Mouse (Mus musculus) left cerebral cortex, postnatal 36 days (tissue): ENCODE measurements around the gene Slc2a4. TPM values are rescaled to one million over a fixed set of nuclear protein-coding genes. Genes with fewer than 3 reads are reported as not detected.
"Not testable (repeated sequence)": the region's sequence is repeated elsewhere in the genome, so short reads cannot be mapped to it uniquely, and the experiment has no call there.

Source experiments
- DNase-seq, 2 experiments: peaks; one replicate each; pipeline ENCODE4 v3.0.0; 2021 to 2022; ENCODE audit warnings: low spot score in 2 of 2, mixed read lengths in 1 of 2
- intact Hi-C: fragments of 180-260 bp; cut with DNase I; formaldehyde crosslinking; loops from one replicate; pipeline ENCODE4 v1.15.1; 2025
- total RNA-seq, 2 experiments: library from RNA; stranded (reverse); gene quantifications; 2 replicates each; pipeline ENCODE4 v1.2.3; 2021

Gene Slc2a4
- total RNA-seq, 2 experiments from 2014 or later, result 3.6 to 4.4 TPM

GRCm38 (mm10) chr11:69976271-69976670 lies 28.3 kb upstream of the Slc2a4 start:
- intact Hi-C loops, result no loop called here
- no peak for DNase-seq

- intact Hi-C loops, result no loop called here
- no peak for DNase-seq
Observed at GRCm38 (mm10) chr11:69974907-69975306, 26.9 kb upstream of the Slc2a4 start.

- DNase-seq, result no peak
- intact Hi-C loops, result no loop called here
Observed at GRCm38 (mm10) chr11:69970775-69971174, 22.8 kb upstream of the Slc2a4 start.

DNA sequence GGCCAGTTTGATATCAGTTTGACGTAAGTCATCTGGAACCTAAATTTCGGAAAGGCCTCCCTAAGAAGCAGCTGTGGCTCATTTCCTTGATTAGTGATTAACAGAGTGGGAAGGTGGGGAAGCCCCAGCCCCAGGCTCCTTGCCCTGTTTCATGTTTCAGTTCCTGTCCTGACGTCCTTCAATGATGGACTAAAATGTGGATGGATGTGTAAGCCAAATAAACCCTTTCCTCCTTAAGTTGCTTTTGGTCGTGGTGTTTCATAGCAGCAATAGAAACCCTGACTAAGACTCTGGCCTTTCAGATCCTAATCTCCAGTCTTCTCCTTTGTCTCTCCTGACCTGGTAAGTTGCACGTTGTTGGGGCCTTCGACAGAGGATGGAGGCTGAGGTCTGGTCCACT lies 22.2 kb upstream of the Slc2a4 start:
- no peak for DNase-seq
- intact Hi-C loops, result no loop called here

- intact Hi-C loops, result loop anchor here (5.0 kb wide), 1 partner anchor 36 kb away; no protein-coding TSS in a partner anchor
- no peak for DNase-seq
Observed at GRCm38 (mm10) chr11:69968793-69969192, 20.8 kb upstream of the Slc2a4 start.

DNA sequence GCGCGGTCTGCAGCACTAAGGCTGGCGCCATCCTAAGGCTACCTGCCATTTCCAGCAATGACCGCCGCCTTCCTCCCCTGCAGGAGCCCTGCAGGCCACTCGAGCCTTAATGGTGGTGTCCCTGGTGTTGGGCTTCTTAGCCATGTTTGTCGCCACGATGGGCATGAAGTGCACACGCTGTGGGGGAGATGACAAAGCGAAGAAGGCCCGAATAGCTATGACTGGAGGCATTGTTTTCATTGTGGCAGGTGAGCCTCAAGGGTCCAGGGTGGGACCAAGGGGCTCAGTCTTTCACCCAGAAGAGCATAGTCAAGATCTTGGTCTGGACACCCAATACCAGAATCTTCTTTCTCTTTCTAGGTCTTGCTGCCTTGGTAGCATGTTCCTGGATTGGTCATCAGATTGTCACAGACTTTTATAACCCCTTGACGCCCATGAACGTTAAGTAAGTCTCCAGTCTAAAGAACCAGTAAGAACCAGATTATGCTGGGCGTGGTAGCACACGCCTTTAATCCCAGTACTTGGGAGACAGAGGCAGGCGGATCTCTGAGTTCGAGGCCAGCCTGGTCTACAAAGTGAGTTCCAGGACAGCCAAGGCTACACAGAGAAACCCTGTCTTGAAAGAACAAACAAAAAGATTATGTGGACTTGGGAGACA lies 19.0 kb upstream of the Slc2a4 start:
- intact Hi-C loops, result loop anchor here (5.0 kb wide), 1 partner anchor 35 kb away; no protein-coding TSS in a partner anchor
- DNase-seq, result no peak

DNA sequence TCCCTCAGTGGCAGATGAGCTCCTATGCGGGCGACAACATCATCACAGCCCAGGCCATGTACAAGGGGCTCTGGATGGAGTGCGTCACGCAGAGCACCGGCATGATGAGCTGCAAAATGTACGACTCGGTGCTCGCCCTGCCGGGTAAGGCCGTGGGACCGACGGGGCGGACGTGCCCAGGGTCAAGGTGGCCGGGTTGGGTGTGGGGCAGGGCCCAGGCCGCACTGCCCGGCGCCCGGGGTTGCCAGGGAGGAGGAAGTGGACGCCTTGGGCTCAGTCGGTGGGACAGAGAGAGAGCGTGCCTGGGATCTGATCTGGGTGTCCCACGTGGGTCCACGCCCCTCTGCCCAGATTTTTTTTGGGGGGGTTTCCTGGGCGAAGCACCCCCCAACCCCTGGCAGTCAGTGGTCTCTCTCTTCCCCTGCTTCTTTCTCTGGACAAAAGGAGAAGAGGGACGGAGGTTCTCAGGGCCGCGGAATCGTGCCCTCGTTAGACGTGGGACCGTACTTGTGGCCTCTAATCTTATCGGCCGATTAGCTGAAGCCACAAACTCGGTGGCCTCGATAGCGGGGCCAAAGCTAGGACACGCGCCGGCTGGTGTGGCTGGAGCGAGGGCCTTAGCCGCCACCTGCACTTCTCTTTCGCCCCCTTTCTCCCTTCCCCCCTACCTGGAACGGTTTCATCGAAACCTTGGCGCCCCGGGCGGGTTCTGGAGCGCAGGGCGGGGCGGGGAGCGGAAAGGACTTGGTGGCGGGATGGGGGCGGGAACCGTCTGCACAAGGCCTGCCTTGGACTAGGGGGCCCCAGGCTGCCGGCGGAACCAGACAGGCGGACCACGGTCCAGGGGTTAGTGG lies 18.2 kb upstream of the Slc2a4 start:
- no peak for DNase-seq
- intact Hi-C loops, result loop anchor here (5.0 kb wide), 1 partner anchor 34 kb away; no protein-coding TSS in a partner anchor

DNA sequence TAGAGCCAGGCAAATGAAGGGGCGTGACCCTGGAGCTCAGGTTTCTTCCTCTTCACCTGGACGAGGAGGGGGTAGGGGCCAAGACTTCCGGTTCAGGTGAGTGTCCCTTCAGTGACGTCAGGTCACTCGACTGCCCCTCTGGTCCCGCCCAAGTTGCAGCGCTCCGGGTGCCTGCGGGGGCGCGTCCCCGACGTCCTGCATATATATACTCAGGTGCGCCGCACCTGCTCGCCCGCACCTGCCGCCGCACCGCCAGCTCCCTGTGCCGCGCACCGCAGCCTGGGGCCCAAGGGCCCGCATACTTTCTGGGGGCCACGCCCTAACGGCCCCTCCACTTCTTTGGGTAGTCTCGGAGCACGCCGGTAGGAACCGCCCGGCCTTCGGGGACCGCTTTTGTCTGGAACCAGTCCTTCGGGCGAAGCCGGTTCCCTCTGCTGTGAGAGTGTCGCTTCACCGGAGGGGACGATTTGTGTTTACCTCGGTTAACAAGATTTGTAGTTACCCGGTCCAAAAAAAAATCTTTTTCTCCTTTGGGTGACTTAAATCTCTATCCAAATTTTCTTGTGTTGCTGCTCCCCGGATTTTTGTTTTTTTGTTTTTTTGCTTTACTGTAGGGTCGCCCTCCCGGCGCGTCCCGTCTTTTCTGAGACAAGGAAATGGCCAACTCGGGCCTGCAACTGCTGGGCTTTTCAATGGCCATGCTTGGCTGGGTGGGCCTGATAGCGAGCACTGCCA lies 17.4 kb upstream of the Slc2a4 start:
- no peak for DNase-seq
- intact Hi-C loops, result loop anchor here (5.0 kb wide), 1 partner anchor 33 kb away; no protein-coding TSS in a partner anchor

DNA sequence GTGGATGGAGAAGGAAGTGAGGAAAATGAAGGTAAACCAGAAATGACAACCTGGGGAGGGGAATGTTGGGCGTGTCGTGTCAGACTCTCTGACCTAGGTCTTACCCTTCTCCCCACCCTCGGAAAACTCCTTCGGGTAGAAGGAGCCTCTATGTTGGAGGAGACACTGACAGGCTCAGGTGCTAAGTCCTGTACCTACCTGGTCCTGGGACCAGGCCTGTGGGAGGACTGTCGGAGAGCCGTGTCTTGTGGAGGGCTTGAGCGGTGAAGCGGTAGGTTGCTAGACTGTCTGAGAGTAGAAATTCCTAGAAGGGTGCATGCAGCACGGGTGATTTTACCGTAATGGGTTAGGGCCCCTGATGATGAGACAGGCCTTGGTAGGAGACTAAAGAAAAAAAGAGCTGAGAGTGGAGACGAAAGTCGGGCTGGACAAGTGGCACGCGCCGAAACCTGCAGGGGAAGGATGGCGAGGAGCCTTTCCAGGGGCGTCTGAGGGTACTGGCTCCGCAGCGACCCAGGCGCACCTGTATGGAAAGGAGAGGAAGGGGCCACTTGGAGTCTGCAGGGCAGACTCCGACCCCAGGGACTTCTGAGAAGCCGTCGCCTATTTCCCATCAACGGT lies 16.8 kb upstream of the Slc2a4 start, which contains the start of gene Cldn7:
Gene Cldn7 (plus strand): TSS at position 130 of the 621 bp plus-strand sequence.
- DNase-seq, result no peak
- intact Hi-C loops, result loop anchor here (5.0 kb wide), 1 partner anchor 32 kb away; no protein-coding TSS in a partner anchor

DNA sequence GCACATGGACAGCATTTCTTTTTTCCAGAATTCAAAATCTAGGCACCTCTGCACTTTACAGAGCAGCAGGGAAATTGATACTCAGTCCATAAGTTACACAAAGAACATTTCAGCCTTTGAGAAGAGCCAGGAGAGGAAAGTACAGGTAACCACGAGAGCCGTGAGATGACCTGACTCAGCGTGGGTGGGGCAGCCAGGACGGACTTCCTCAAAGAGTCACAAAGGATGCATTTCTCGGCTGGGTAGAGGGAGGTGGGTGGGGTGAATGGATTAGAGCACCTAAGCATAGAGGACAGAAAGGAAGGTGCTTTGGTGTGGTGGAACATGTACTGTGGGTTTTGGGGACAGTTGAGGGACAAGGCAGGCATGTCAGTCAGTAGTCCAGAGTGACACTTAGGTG lies 13.9 kb upstream of the Slc2a4 start:
- intact Hi-C loops, result no loop called here
- no peak for DNase-seq

- intact Hi-C loops, result no loop called here
- DNase-seq, result no peak
Observed at GRCm38 (mm10) chr11:69960616-69961015, 12.6 kb upstream of the Slc2a4 start.

DNA sequence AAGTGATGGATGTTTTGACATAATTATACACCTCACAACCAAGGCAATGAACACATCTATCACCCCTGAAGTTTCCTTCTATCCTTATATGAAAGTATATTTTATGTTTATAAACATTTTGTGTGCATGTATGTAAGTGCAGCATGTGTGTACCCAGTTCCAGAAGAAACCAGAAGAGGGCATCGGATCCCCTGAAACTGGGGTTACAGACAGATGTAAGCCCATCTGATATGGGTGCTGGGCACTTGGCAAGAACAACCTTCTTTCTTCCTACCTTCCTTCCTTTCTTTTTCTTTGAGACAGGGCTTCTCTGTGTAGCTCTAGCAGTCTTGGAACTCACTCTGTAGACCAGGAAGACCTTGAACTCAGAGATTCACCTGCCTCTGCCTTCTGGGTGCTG lies 8.2 kb upstream of the Slc2a4 start:
- no peak for DNase-seq
- intact Hi-C loops, result no loop called here

- intact Hi-C loops, DNase-seq: not testable (repeated sequence)
Observed at GRCm38 (mm10) chr11:69955618-69956017, 7.6 kb upstream of the Slc2a4 start.

- no peak for DNase-seq
- intact Hi-C loops, result no loop called here
Observed at GRCm38 (mm10) chr11:69953267-69953915, 5.4 kb upstream of the Slc2a4 start.

DNA sequence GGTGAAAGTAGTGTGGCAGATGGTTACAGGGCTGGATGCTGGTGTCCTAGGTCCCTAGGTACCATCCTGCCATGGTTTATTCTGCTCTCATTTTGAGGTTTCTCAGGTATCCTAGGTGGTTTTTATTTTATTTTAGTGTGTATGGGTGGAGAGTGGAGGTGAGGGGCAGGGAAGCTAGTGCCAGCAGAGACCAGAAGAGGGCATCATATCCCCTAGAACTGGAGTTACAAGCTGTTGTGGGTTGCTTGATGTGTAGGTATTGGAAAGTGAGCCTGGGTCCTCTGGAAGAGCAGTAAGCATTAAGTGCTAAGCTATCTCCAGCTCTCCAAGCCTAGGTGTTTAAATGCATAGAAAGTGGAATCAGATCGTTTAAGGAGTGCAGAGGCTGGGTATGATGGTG lies 4.3 kb upstream of the Slc2a4 start:
- intact Hi-C loops, result no loop called here
- no peak for DNase-seq

GRCm38 (mm10) chr11:69950807-69951459 lies 2.9 kb upstream of the Slc2a4 start:
- no peak for DNase-seq
- intact Hi-C loops, result no loop called here

- peak; percentile 59 to 70 for DNase-seq
- intact Hi-C loops, result loop anchor here (2.0 kb wide), 1 partner anchor 14 kb away; the partner anchor contains the start of gene Ybx2
Observed at GRCm38 (mm10) chr11:69948763-69949150, 769 bp upstream of the Slc2a4 start.

- DNase-seq, result no peak
- intact Hi-C loops, result loop anchor here (2.0 kb wide), 1 partner anchor 13 kb away; the partner anchor contains the start of gene Ybx2
Observed at GRCm38 (mm10) chr11:69947337-69948065, 487 bp downstream of the Slc2a4 start.
